Mouse (Mus musculus): ENCODE measurements around the gene Osbpl3. TPM values are rescaled to one million over a fixed set of nuclear protein-coding genes. Genes with fewer than 3 reads are reported as not detected.

Gene Osbpl3
- total RNA-seq, 1 experiment: 9.9 TPM

DNA sequence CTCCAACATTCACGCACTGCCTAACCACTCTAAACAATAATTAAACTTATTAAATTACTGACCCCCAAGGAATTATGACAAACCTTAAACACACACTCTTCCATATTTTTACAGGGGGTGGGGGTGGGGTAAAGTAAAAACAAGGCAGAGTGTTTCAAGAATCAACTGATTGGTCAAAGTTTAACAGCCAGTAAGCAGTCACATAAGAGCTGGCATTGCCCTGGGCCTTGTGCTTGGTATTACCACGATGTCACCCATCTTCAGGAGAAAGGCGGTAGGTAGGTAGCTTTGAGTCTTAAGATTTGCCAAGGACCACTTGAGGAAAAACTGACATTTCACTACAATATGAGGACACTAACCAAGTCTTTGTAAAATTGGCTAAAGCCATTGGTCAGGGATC lies 105.1 kb downstream of the Osbpl3 start:
- Histone ChIP-seq H3K4me1 (ENCODE audit: control insufficient read depth in 2 of 2, insufficient read depth in 2 of 2, low read length in 2 of 2, poor library complexity in 1 of 2) (no peaks in the 10 kb centered on the region), H3K27ac (ENCODE audit: insufficient read depth, low read depth, low read length, poor library complexity, severe bottlenecking) (no peak overlapping the region), H3K9ac (ENCODE audit: insufficient read depth, low read depth, low read length, poor library complexity, severe bottlenecking) (no peak overlapping the region), H3K9me3 (ENCODE audit: control insufficient read depth, insufficient read depth, low read depth, low read length) (no peaks in the 10 kb centered on the region), H3K36me3 (ENCODE audit: control insufficient read depth, insufficient read depth, low read length, poor library complexity, severe bottlenecking) (no peaks in the 10 kb centered on the region), H3K4me3 (ENCODE audit: insufficient read depth in 1 of 2, low read depth in 1 of 2, low read length in 2 of 2, poor library complexity in 1 of 2, severe bottlenecking in 1 of 2) (no peak overlapping the region)
- TF ChIP-seq MAFK (IDR thresholded peaks at IDR 0.05; ENCODE audit: insufficient read depth, low read depth, low read length) (no peak), ZNF384 (IDR thresholded peaks at IDR 0.05; ENCODE audit: low read depth, low read length) (no peak), HCFC1 (IDR thresholded peaks at IDR 0.05; ENCODE audit: borderline replicate concordance, insufficient read depth, low read length) (no peak), ZC3H11A (IDR thresholded peaks at IDR 0.05; ENCODE audit: borderline replicate concordance, low read depth, low read length) (no peak), CHD2 (IDR thresholded peaks at IDR 0.05; ENCODE audit: low read depth, low read length) (no peak)
- no peak for DNase-seq (ENCODE audit: low read depth, low spot score)
- in situ Hi-C loops (cut with MboI; ENCODE audit: low sequenced_read_pairs in 2 of 2, unreplicated experiment in 2 of 2): no loop called here

DNA sequence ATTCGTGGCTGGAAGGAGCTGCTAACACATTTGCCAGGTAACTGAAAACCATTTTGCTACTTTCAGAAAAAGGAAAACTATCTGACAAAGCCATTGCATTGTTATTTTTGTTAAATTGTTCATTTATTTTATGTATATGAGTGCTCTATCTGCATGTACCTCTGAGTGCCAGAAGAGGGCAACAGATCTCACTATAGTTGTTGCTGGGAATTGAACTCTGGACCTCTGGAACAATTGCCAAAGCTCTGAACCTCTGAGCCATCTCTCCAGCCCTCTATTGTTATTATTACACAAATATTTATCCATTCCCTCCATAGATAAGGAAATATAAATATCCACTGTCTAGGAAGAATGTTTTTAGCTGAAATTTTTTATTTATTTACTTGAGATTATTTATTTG lies 107.4 kb downstream of the Osbpl3 start:
- Histone ChIP-seq H3K36me3 (ENCODE audit: control insufficient read depth, insufficient read depth, low read length, poor library complexity, severe bottlenecking) (no peaks in the 10 kb centered on the region), H3K9me3 (ENCODE audit: control insufficient read depth, insufficient read depth, low read depth, low read length) (no peaks in the 10 kb centered on the region), H3K4me1 (ENCODE audit: control insufficient read depth in 2 of 2, insufficient read depth in 2 of 2, low read length in 2 of 2, poor library complexity in 1 of 2) (no peaks in the 10 kb centered on the region), H3K4me3 (ENCODE audit: insufficient read depth in 1 of 2, low read depth in 1 of 2, low read length in 2 of 2, poor library complexity in 1 of 2, severe bottlenecking in 1 of 2) (no peak overlapping the region), H3K9ac (ENCODE audit: insufficient read depth, low read depth, low read length, poor library complexity, severe bottlenecking) (no peak overlapping the region), H3K27ac (ENCODE audit: insufficient read depth, low read depth, low read length, poor library complexity, severe bottlenecking) (no peak overlapping the region)
- in situ Hi-C loops (cut with MboI; ENCODE audit: low sequenced_read_pairs in 2 of 2, unreplicated experiment in 2 of 2): no loop called here
- no peak for DNase-seq (ENCODE audit: low read depth, low spot score)
- no peak for TF ChIP-seq ZNF384 (IDR thresholded peaks at IDR 0.05; ENCODE audit: low read depth, low read length)

GRCm38 (mm10) chr6:50346204-50346603 lies 109.8 kb downstream of the Osbpl3 start:
- H3K36me3 ChIP-seq (ENCODE audit: control insufficient read depth, insufficient read depth, low read length, poor library complexity, severe bottlenecking): no peaks in the 10 kb centered on the region
- no peak overlapping the region for H3K9ac ChIP-seq (ENCODE audit: insufficient read depth, low read depth, low read length, poor library complexity, severe bottlenecking)
- TF ChIP-seq CHD2 (IDR thresholded peaks at IDR 0.05; ENCODE audit: low read depth, low read length) (no peak), ZC3H11A (IDR thresholded peaks at IDR 0.05; ENCODE audit: borderline replicate concordance, low read depth, low read length) (no peak), ZNF384 (IDR thresholded peaks at IDR 0.05; ENCODE audit: low read depth, low read length) (no peak), HCFC1 (IDR thresholded peaks at IDR 0.05; ENCODE audit: borderline replicate concordance, insufficient read depth, low read length) (no peak), MAFK (IDR thresholded peaks at IDR 0.05; ENCODE audit: insufficient read depth, low read depth, low read length) (no peak)
- no peak for DNase-seq (ENCODE audit: low read depth, low spot score)
- H3K4me1 ChIP-seq (ENCODE audit: control insufficient read depth in 2 of 2, insufficient read depth in 2 of 2, low read length in 2 of 2, poor library complexity in 1 of 2): no peaks in the 10 kb centered on the region
- in situ Hi-C loops (cut with MboI; ENCODE audit: low sequenced_read_pairs in 2 of 2, unreplicated experiment in 2 of 2): no loop called here
- H3K4me3 ChIP-seq (ENCODE audit: insufficient read depth in 1 of 2, low read depth in 1 of 2, low read length in 2 of 2, poor library complexity in 1 of 2, severe bottlenecking in 1 of 2): no peak overlapping the region
- no peaks in the 10 kb centered on the region for H3K9me3 ChIP-seq (ENCODE audit: control insufficient read depth, insufficient read depth, low read depth, low read length)
- no peak overlapping the region for H3K27ac ChIP-seq (ENCODE audit: insufficient read depth, low read depth, low read length, poor library complexity, severe bottlenecking)

DNA sequence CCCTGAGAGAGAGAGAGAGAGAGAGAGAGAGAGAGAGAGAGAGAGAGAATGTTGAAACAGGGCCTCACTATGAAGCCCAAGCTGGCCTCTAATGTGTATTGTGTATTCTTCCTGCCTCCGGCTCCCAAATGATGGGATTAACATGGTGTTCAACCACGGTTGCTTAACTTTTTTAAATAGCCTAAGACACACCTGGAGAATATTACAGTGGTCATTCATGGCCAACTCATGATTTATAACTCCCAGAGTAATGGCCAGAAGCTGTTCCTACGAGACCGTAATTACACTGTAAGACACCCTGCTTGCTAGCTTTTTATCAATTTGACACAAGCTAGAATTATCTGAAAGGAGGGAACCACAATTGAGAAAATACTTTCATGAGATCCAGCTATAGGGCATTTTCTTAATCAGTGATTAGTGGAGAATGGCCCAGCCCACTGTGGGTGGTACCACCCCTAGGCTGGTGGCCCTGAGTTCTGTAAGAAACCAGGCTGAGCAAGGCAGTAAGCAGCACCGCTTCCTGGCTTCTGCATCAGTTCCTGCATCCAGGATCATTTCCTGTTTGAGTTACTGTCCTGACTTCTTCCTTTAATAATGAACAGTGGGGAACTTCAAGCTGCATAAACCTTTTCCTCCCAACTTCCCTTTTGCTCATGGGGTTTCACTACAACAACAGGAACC lies 115.6 kb downstream of the Osbpl3 start:
- Histone ChIP-seq H3K27ac (ENCODE audit: insufficient read depth, low read depth, low read length, poor library complexity, severe bottlenecking) (no peak overlapping the region), H3K4me3 (ENCODE audit: insufficient read depth in 1 of 2, low read depth in 1 of 2, low read length in 2 of 2, poor library complexity in 1 of 2, severe bottlenecking in 1 of 2) (no peak overlapping the region), H3K36me3 (ENCODE audit: control insufficient read depth, insufficient read depth, low read length, poor library complexity, severe bottlenecking) (no peaks in the 10 kb centered on the region), H3K4me1 (ENCODE audit: control insufficient read depth in 2 of 2, insufficient read depth in 2 of 2, low read length in 2 of 2, poor library complexity in 1 of 2) (no peaks in the 10 kb centered on the region), H3K9ac (ENCODE audit: insufficient read depth, low read depth, low read length, poor library complexity, severe bottlenecking) (no peak overlapping the region), H3K9me3 (ENCODE audit: control insufficient read depth, insufficient read depth, low read depth, low read length) (no peaks in the 10 kb centered on the region)
- DNase-seq (ENCODE audit: low read depth, low spot score): no peak
- TF ChIP-seq CHD2 (IDR thresholded peaks at IDR 0.05; ENCODE audit: low read depth, low read length) (no peak), ZNF384 (IDR thresholded peaks at IDR 0.05; ENCODE audit: low read depth, low read length) (no peak), MAFK (IDR thresholded peaks at IDR 0.05; ENCODE audit: insufficient read depth, low read depth, low read length) (no peak), ZC3H11A (IDR thresholded peaks at IDR 0.05; ENCODE audit: borderline replicate concordance, low read depth, low read length) (no peak)
- in situ Hi-C loops (cut with MboI; ENCODE audit: low sequenced_read_pairs in 2 of 2, unreplicated experiment in 2 of 2): no loop called here

DNA sequence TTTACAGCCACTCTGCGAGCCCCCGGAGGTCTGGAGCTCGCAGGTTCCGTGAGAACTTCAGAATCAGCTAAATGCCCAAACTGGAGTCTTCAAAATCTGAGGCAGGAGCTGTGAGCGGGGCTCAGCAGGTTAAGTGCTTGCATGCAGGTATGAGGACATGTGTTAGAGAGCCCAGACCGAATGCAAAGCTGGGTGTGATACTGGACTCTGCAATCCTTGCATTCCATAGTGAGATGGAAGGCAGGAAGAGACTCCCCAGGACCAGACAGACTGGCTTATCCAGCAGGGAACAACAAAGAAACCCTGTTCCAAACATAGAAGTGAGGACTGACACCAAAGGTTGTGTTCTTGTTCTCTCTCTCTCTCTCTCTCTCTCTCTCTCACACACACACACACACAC lies 118.6 kb downstream of the Osbpl3 start:
- H3K9ac ChIP-seq (ENCODE audit: insufficient read depth, low read depth, low read length, poor library complexity, severe bottlenecking): no peak overlapping the region
- H3K36me3 ChIP-seq (ENCODE audit: control insufficient read depth, insufficient read depth, low read length, poor library complexity, severe bottlenecking): no peaks in the 10 kb centered on the region
- no peak overlapping the region for H3K27ac ChIP-seq (ENCODE audit: insufficient read depth, low read depth, low read length, poor library complexity, severe bottlenecking)
- no peak overlapping the region for H3K4me3 ChIP-seq (ENCODE audit: insufficient read depth in 1 of 2, low read depth in 1 of 2, low read length in 2 of 2, poor library complexity in 1 of 2, severe bottlenecking in 1 of 2)
- no peaks in the 10 kb centered on the region for H3K9me3 ChIP-seq (ENCODE audit: control insufficient read depth, insufficient read depth, low read depth, low read length)
- DNase-seq (ENCODE audit: low read depth, low spot score): no peak
- in situ Hi-C loops (cut with MboI; ENCODE audit: low sequenced_read_pairs in 2 of 2, unreplicated experiment in 2 of 2): no loop called here
- TF ChIP-seq MAFK (IDR thresholded peaks at IDR 0.05; ENCODE audit: insufficient read depth, low read depth, low read length) (no peak), ZC3H11A (IDR thresholded peaks at IDR 0.05; ENCODE audit: borderline replicate concordance, low read depth, low read length) (no peak), ZNF384 (IDR thresholded peaks at IDR 0.05; ENCODE audit: low read depth, low read length) (no peak), CHD2 (IDR thresholded peaks at IDR 0.05; ENCODE audit: low read depth, low read length) (no peak), HCFC1 (IDR thresholded peaks at IDR 0.05; ENCODE audit: borderline replicate concordance, insufficient read depth, low read length) (no peak)
- H3K4me1 ChIP-seq (ENCODE audit: control insufficient read depth in 2 of 2, insufficient read depth in 2 of 2, low read length in 2 of 2, poor library complexity in 1 of 2): no peaks in the 10 kb centered on the region
